Mouse (Mus musculus): ENCODE data around the gene Ccdc85c. TPM values are rescaled to one million over a fixed set of nuclear protein-coding genes. Genes with fewer than 3 reads are reported as not detected.
A peak's percentile ranks its signal among the peaks of the same experiment; 100 is the strongest.

Ccdc85c gene
- total and polyA plus RNA-seq, 3 experiments: 27.1 to 43.9 (median 39.2) TPM

GRCm38 (mm10) chr12:108310041-108310440, 34.8 kb upstream of the Ccdc85c start:
- Histone ChIP-seq H3K4me1 (ENCODE audit: control insufficient read depth, insufficient read depth, low read length) (peaks cover 17% of the 10 kb centered on the region), H3K4me3 (no peak overlapping the region), H3K9ac (ENCODE audit: low read depth, low read length) (no peak overlapping the region), H3K79me2 (replicated peaks; ENCODE audit: control insufficient read depth, insufficient read depth, low read length) (no peaks in the 10 kb centered on the region), H3K27me3 (ENCODE audit: control insufficient read depth, insufficient read depth, low read length) (no peaks in the 10 kb centered on the region), H3K36me3 (ENCODE audit: control insufficient read depth, insufficient read depth, low read length) (no peaks in the 10 kb centered on the region), H3K27ac (peak overlapping the region; percentile 52)
- TF ChIP-seq CTCF (IDR thresholded peaks at IDR 0.05) (no peak), POLR2A (IDR thresholded peaks at IDR 0.05; ENCODE audit: insufficient read depth, low read depth, low read length) (no peak), EP300 (IDR thresholded peaks at IDR 0.05; ENCODE audit: insufficient read depth, low read depth, low read length) (no peak)
- intact Hi-C loops (cut with DNase I): no loop called here
- 88% methylated on average over 4 of the region's 4 CpGs for WGBS
- DNase-seq: no peak

- 29% methylated on average over 7 of the region's 8 CpGs for WGBS
- no peak for TF ChIP-seq CTCF (IDR thresholded peaks at IDR 0.05)
- 0 out of 2 replicates have a peak, but pooled peaks have one; percentile 67 for TF ChIP-seq EP300 (IDR thresholded peaks at IDR 0.05; ENCODE audit: insufficient read depth, low read depth, low read length)
- TF ChIP-seq POLR2A (IDR thresholded peaks at IDR 0.05; ENCODE audit: insufficient read depth, low read depth, low read length): no peak; the same call in 1 of the 2 replicates
- Histone ChIP-seq H3K4me3 (no peak overlapping the region), H3K4me1 (ENCODE audit: control insufficient read depth, insufficient read depth, low read length) (peaks cover 17% of the 10 kb centered on the region), H3K27me3 (ENCODE audit: control insufficient read depth, insufficient read depth, low read length) (no peaks in the 10 kb centered on the region), H3K36me3 (ENCODE audit: control insufficient read depth, insufficient read depth, low read length) (no peaks in the 10 kb centered on the region), H3K9ac (ENCODE audit: low read depth, low read length) (no peak overlapping the region), H3K79me2 (replicated peaks; ENCODE audit: control insufficient read depth, insufficient read depth, low read length) (no peaks in the 10 kb centered on the region), H3K27ac (peak overlapping the region; percentile 65)
- intact Hi-C loops (cut with DNase I): no loop called here
- peak; percentile 53 to 71 for DNase-seq
Measured at GRCm38 (mm10) chr12:108309116-108309794, 34.0 kb upstream of the Ccdc85c start.

GRCm38 (mm10) chr12:108308363-108308856, 33.2 kb upstream of the Ccdc85c start:
- Histone ChIP-seq H3K27ac (peak overlapping the region; percentile 65), H3K4me3 (no peak overlapping the region), H3K79me2 (replicated peaks; ENCODE audit: control insufficient read depth, insufficient read depth, low read length) (no peaks in the 10 kb centered on the region), H3K36me3 (ENCODE audit: control insufficient read depth, insufficient read depth, low read length) (no peaks in the 10 kb centered on the region), H3K4me1 (ENCODE audit: control insufficient read depth, insufficient read depth, low read length) (peaks cover 17% of the 10 kb centered on the region), H3K27me3 (ENCODE audit: control insufficient read depth, insufficient read depth, low read length) (no peaks in the 10 kb centered on the region), H3K9ac (ENCODE audit: low read depth, low read length) (no peak overlapping the region)
- WGBS: 82% methylated on average over 16 of the region's 16 CpGs
- intact Hi-C loops (cut with DNase I): no loop called here
- TF ChIP-seq CTCF (IDR thresholded peaks at IDR 0.05): no peak
- no peak for TF ChIP-seq EP300 (IDR thresholded peaks at IDR 0.05; ENCODE audit: insufficient read depth, low read depth, low read length)
- DNase-seq: peak; percentile 59 to 70

DNA sequence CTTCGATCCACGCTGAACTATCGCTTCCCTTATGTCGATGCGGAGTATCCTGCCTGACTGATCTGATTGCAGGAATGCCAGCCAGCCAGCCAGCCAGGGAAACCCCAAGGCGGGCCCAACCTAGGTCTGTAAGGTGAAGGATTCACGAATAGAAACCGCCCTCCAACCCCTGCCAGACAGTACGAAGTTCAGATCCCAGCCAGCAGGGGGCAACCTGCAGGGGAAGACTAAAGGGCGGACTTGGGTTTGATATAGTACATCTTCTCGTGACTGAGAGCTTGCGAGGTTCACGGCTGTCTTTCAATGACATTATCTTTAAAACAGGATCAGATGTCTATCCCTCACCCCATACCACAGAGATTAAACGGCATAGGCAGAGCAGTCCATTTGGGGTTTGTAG, 32.3 kb upstream of the Ccdc85c start:
- 29% methylated on average over 14 of the region's 14 CpGs for WGBS
- Histone ChIP-seq H3K4me1 (ENCODE audit: control insufficient read depth, insufficient read depth, low read length) (peaks cover 17% of the 10 kb centered on the region), H3K36me3 (ENCODE audit: control insufficient read depth, insufficient read depth, low read length) (no peaks in the 10 kb centered on the region), H3K27ac (no peak overlapping the region; the same call in 1 of the 2 replicates), H3K4me3 (no peak overlapping the region), H3K27me3 (ENCODE audit: control insufficient read depth, insufficient read depth, low read length) (no peaks in the 10 kb centered on the region), H3K79me2 (replicated peaks; ENCODE audit: control insufficient read depth, insufficient read depth, low read length) (no peaks in the 10 kb centered on the region), H3K9ac (ENCODE audit: low read depth, low read length) (no peak overlapping the region)
- intact Hi-C loops (cut with DNase I): no loop called here
- TF ChIP-seq POLR2A (IDR thresholded peaks at IDR 0.05; ENCODE audit: insufficient read depth, low read depth, low read length) (no peak), EP300 (IDR thresholded peaks at IDR 0.05; ENCODE audit: insufficient read depth, low read depth, low read length) (no peak), CTCF (IDR thresholded peaks at IDR 0.05) (peak; percentile 87)
- peak; percentile 38 to 71 for DNase-seq

DNA sequence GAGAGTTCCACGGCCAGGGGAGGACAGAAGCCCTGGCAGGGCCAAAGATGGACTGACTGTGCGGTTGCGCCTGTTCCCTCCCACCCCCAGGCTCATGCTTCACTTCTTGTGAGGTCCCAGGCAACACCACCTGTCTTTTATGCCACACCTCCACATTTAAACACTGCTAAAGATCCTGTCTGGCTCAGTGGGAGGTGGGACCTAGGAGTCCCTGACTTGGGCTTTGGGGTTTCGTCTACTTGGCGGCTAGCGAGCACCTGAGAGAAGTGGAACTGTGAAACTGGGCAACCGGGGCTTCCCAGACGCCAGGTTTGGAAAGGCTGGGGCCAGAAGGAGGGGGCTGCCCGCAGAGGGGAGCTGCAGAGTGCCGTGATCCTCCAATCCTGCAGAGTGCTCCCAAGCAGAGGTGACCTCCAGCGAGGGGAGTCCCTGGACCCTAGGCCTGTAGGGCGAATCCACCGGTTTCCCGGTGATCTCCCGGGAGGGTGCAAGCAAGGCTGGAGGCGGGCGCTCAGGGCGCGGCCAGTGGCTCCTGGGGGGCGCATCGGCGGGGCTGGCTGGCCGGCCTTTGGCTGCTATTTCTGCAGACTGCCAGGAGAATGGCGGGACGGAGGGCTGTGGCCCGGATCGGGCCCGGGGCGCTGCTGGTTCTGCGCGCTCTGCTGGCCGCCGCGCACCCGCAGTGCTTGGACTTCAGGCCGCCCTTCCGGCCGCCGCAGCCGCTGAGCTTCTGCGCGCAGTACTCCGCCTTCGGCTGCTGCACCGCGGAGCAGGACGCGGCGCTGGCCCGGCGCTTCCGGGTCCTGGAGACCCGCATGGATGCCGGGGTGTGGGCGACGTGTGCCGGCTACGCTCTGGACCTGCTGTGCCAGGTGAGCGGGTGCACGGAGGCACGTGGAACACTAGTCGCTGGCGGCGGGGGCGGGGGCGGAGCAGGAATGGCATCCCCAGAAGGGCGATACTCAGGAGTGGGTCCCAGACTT, 30.9 kb upstream of the Ccdc85c start, which contains the start of gene Hhipl1:
TSS of gene Hhipl1 (plus strand) at position 459 of the 983 bp plus-strand sequence.
- H3K36me3 ChIP-seq (ENCODE audit: control insufficient read depth, insufficient read depth, low read length): no peaks in the 10 kb centered on the region
- peak; percentile 68 to 77 for DNase-seq
- H3K79me2 ChIP-seq (replicated peaks; ENCODE audit: control insufficient read depth, insufficient read depth, low read length): no peaks in the 10 kb centered on the region
- peaks cover 17% of the 10 kb centered on the region for H3K4me1 ChIP-seq (ENCODE audit: control insufficient read depth, insufficient read depth, low read length)
- no peak for TF ChIP-seq POLR2A (IDR thresholded peaks at IDR 0.05; ENCODE audit: insufficient read depth, low read depth, low read length)
- TF ChIP-seq CTCF (IDR thresholded peaks at IDR 0.05): peak; percentile 52
- no peak for TF ChIP-seq EP300 (IDR thresholded peaks at IDR 0.05; ENCODE audit: insufficient read depth, low read depth, low read length)
- H3K27me3 ChIP-seq (ENCODE audit: control insufficient read depth, insufficient read depth, low read length): no peaks in the 10 kb centered on the region
- intact Hi-C loops (cut with DNase I): no loop called here
- H3K4me3 ChIP-seq: peak within 1 kb of the TSS; percentile 49
- peak within 1 kb of the TSS; percentile 62 for H3K27ac ChIP-seq
- WGBS: 5% methylated on average over 67 of the region's 67 CpGs
- peak within 1 kb of the TSS; percentile 86 for H3K9ac ChIP-seq (ENCODE audit: low read depth, low read length)

Data from heart, adult 2 months (tissue).